Mouse (Mus musculus) adrenal gland, postnatal 36 days (tissue): ENCODE data around the gene 1500009C09Rik. TPM values are rescaled to one million over a fixed set of nuclear protein-coding genes. Genes with fewer than 3 reads are reported as not detected.
A peak's percentile ranks its signal among the peaks of the same experiment; 100 is the strongest.
"Not testable (repeated sequence)": the region's sequence is repeated elsewhere in the genome, so short reads cannot be mapped to it uniquely, and the experiment has no call there.

Experiments used
- DNase-seq, 2 experiments: peaks; one replicate each; pipeline ENCODE4 v3.0.0; 2021; ENCODE audit warnings: mixed read lengths in 1 of 2
- total RNA-seq, 2 experiments: library from RNA; stranded (reverse); gene quantifications; 2 replicates each; pipeline ENCODE4 v1.2.3; 2021

1500009C09Rik gene
- total RNA-seq, 2 experiments from 2014 or later, result 0.23 to 1.2 TPM

DNA sequence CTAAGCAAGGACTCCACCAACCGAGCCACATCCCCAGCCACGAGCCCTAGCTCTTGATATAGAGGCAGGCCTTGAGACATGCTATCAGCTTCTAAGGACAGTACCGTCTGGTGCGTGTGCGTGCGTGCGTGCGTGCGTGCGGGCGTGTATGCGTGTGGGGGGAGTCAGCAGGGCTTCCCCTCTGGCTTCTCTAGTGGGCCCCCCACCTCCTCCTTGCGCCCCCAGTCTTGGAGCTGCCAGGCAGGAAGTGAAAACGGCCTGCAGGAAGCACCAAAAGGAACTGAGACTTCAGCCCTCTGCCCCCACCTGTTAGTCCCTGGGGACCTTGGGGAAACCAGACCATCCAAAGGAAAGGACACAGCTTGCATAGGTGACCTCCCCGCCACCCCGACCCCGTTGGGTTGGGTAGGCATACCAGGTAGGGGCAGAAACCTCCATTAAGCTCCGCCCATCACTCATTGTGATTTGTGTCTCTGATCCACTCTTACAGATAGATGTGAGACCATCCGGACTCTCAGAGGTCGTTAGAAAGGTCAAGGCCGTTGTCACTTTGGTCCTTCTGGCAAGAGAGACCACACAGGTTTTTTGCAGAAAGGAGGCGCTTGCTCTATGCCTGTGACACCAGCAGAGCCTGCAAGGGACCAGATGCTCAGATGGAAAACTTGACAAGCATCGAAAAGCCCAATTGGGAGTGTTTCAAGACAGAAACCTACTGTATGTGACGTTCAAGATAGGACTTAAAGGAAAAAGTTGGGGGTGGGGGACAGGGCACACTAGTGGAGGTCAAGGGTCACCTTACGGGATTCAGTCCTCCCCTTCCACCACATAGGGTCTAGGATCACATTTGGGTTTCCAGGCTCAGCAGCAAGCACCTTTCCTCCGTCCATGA, 33.2 kb upstream of the 1500009C09Rik start:
- no peak for DNase-seq

DNA sequence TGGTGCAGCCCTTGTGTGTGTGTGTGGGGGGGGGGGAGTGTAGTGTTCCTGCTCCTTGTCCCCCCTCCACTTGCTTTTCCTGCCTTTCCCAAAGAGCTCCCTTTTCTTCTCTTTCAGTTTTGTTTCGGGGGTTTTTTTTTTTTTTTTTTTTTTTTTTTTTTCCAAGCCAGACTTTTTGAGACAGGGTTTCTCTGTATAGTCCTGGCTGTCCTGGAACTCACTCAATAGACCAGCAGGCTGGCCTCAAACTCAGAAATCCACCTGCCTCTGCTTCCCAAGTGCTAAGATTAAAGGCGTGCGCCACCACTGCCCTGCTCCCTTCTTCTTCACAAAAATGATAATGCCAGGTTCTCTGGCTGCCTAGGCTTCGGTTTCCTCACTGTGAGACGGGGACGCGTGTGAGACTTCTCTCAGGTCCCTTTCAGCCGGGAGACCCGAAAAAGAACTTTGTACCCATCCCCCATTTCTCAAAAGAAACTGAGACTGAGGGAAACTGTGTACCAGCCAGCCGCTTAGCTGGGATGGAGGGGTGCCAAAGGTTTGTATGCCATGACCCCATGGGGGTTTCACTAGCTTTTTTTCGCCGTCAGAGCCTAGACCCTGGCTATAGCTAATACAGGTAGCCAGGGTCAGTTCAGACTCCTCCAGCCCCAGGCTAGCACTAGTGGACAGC, 32.1 kb upstream of the 1500009C09Rik start:
- no peak for DNase-seq

DNA sequence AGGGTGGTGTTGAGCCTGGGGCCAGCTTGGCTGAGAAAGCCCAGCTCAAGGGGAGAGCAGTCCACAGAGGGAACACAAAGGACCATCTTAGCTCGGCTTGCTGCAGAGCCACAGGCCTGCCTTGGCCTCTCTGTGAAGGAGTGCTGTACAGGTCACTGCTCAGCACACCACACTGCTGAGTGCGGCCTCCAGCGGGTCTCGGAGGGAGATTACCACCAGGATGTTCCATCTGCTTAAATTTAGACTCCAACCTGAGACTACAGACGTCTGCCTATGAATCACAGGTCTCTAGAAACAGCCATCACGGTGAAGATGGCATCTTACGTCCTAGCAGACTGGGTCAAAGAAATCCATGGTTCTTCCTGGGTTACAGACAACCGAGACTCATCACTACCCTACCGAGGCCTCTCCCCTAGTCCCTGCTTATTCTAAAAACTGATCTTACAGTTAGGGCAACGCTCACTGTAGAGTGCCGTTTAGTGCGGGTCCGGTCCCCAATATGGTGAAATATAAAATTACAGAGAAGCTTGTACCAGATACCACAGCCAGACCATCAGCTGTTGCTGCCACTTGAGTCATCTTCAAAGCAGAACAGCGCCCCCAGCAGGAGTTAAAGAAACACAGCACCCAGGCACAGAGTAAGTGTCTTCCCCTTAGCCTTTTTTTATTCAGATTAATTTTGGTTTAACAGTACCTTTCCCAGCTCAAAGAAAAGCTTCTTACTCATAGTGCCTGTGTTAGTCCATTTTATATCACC, 30.9 kb upstream of the 1500009C09Rik start:
- DNase-seq, result no peak

DNA sequence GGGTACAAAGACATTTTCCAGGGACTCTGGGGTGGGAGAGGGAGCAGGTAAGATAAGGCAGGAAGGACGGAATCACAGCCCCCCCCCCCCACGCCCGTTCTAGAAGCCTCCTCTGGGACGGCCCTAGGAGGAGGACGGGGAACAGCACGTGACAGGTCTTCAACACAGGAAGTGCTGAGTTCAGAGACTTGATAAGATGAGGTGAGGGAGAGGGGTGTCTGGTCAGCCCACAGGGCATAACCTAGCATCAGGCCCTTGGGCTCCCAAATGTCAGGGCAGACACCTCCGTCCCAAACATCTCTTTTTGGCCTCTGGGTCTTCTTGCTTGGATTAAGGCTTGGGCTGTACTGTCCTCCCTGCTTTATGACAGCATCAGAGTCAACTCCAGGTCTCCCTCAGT, 28.9 kb upstream of the 1500009C09Rik start:
- no peak for DNase-seq

DNA sequence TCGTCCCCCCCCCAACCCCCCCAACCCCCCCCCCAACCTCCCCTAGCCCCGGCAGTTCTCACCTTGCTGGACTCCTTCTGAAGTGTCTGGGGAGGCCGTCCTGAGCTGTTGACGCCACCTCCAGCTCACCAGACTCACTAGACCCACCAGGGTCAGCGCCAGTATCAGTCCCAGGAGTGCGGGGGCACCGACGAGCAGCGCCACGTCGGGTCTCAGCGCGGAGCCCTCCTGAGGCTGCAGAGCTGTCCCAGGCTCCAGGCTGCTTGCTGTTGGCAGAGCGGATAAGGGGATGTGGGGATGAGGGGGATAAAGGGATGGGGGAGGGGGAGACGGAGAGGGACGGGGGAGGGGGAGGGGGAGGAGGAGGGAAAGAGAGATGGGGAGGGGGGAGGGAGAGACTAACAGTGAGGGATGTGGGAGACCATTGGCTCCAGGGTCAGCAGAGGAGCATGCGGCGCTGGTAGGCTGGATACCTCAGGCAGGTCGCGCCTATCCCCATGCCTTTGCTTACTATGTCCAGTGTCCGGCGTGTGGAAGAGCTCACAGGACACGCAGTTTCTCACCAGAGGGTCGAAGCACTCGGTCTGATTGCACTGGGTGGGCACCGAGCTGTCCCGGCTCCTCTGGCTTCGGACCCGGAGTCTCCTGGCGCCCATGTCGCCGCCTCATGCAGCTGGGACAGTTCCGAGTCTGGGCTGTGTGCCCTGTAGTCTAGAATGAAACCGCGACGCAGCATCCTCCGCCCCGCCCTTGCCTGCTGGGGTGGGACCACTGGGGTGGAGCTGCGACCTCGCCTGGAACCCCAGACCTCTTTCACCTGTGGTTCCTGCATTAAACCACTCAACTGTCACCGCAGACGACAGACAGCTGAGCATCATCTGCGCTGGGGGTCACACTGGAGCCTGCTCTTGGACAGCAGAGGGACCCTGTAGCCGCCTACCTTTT, 28.3 kb upstream of the 1500009C09Rik start, which contains the start of gene Tnfrsf13c:
Tnfrsf13c (minus strand) TSS at position 713 of the 945 bp plus-strand sequence.
- DNase-seq, result peak in 1 of 2 experiments; percentile 31

GRCm38 (mm10) chr15:82224602-82225215, 27.5 kb upstream of the 1500009C09Rik start:
- DNase-seq, result no peak

DNA sequence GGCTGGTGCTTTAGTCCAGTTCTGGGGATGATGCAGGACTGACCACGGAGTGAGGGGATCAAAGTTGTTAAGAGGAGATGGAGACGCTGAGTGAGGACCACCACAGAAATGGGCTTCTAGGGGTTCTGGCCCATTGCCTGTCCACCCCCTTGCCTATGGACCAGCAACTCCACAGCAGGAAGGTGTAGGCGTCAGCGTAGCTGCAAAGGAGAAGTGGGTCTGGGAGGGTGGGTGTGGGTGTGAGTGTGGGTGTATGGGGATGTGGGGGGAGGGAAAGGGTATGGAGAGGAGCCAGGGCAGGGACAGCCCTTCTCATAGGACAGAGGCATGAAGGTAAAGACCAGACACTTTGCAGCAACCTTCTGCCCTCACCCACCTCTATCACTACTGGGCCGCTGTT, 26.4 kb upstream of the 1500009C09Rik start:
- DNase-seq, result no peak

DNA sequence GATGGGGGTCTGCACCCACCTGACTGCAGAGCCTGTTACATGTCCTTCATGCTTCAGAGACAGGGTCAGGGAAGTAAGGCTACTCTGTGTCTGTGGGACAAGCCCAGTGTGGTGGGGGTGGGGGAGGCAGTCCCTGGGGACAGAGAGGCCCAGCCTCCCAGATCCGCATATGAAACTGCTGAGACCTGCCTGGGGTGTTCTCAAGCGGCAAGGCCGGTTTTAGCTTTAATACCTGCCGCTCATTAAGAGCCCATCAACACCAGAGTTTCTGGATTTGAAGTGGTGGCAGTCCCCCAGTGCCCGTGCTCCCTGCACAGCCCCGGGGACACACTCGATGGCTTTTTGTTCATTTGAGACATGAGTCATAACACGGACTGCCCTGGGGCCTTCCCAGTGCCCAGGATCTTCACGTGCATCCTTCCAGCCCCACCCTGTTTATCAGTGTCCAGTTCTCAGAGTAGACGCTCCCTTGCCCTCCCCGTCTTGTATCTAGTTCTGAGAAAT, 22.6 kb upstream of the 1500009C09Rik start:
- no peak for DNase-seq

DNA sequence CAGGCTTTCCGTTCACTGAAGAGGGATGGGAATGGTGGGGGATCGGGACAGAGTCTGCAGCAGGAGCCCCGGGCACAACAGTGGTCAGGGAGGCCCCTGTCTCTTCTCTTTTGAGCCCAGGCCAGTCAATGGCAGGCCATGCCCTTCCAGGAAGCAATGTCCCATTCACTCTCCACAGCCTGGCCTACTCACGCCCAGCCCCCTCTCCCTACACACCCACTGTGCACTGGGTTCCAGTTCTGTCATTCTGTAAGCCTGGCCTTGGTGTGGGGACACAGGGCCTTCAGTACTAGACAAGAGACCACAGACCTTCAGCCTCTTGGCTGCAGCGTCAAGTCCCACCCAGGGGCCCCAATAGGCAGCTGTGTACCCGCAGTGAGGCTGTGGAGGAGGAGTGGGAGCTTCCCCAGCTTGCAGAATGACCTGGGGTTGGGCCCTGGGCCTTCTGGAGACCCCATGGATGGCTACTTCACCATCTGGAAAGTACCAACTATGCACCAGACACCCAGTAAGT, 22.0 kb upstream of the 1500009C09Rik start:
- no peak for DNase-seq

DNA sequence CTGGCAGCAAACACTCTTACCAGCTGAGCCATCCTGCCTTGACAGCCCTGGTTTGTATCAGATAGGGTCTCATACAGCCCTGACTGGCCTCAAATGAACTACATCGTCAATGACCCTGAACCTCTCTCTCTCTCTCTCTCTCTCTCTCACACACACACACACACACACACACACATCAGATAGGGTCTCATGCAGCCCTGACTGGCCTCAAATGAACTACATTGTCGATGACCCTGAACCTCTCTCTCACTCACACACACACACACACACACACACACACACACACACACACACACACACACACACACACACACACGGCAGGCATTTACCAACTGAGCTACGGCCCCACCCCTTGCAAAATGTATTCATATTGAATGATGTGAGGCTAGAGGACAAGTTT, 21.1 kb upstream of the 1500009C09Rik start:
- no peak for DNase-seq

DNA sequence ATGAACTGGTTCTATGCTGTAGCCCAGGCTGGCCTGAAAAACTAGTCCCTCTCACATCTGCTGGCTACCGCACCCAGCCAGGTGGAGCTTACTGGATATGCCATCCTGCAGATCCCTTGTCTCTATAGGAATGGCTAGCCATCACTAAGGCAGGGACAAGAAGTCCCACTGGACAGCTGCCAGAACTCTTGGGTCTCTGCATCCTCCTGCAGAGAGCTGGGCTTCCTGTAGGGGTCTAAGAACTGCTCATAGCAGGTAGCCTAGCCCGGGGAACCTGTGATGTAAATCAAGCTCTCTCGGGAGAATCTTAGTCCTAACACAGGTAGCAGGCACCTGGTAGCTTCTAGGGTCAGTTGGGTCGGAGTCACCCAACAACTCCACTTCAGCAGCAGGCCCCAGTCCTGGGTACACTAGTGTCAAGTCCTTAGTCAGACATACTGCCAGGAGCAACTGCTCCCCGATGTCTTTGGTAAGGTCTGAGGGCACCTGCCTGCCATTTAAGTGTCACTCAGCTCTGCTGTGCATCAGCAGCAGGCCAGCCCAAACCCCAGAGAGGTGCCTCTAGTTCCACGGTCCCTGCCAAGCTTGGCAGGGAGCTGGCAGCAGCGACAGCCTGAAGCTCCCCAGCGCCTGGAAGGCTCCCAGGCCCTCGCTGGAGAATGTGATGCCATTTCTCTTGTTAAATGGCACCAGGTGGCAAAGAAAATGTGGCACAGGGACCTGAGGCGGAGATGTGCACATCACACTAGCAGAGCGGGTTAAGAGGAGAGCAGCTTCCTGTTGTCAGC, 20.4 kb upstream of the 1500009C09Rik start:
- no peak for DNase-seq

DNA sequence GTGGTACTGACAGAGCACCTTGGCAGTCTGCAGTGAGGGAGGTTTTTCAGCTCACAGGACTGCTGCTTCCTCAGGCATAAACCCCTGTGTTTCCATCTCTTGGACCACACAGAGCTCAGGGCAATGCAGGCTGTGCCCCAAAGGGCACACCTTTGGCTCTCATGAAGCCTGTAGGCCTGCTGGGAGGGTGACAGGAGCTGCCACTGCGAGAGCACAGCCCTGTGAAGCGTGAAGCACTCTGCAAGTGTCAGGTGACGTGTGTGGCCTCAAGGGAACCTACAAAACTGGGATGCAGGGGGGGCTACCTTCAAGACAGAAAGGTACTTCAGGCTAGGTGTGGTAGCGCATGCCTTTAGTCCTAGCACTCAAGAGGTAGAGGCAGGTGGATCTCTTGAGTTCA, 19.5 kb upstream of the 1500009C09Rik start:
- no peak for DNase-seq

GRCm38 (mm10) chr15:82235661-82236060, 16.5 kb upstream of the 1500009C09Rik start:
- DNase-seq, result no peak

DNA sequence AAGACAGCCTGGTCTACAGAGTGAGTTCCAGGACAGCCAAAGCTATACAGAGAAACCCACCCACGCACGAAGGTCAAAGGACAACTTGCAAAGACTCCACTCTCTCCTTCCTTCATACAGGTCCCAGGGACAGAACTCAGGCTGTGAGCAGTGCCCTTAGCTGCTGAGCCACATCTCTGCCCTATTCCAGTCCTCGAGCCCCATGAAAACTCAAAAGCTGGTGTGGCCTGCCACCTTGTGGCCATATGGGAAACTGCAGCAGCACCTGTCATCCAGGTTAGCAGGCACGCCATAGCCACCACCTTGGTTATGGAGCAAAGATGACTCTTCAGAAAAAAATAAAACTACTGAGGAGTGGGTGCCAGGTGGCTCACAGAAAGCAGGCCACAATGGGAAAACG, 15.6 kb upstream of the 1500009C09Rik start:
- peak; percentile 83 to 84 for DNase-seq

GRCm38 (mm10) chr15:82243311-82243710, 8.9 kb upstream of the 1500009C09Rik start:
- DNase-seq, result no peak

GRCm38 (mm10) chr15:82243742-82244114, 8.5 kb upstream of the 1500009C09Rik start:
- no peak for DNase-seq

GRCm38 (mm10) chr15:82244115-82244804, 7.9 kb upstream of the 1500009C09Rik start, which contains the start of gene Cenpm:
TSS of gene Cenpm (minus strand) at chr15:82244748.
- peak; percentile 94 to 96 for DNase-seq

- DNase-seq, result not testable (repeated sequence)
These were observed 7.4 kb upstream of the 1500009C09Rik start for GRCm38 (mm10) chr15:82244805-82245161.
